Mouse (Mus musculus) CH12.LX (cell line): ENCODE data around the gene Gpr19. TPM values are rescaled to one million over a fixed set of nuclear protein-coding genes. Genes with fewer than 3 reads are reported as not detected.

ENCODE experiments used
- DNase-seq: peaks from one replicate; pipeline ENCODE4 v3.0.0-alpha.2; 2013; ENCODE audit errors: extremely low read depth
- H3K27ac ChIP-seq: 2 replicates; pipeline ENCODE4 v1.5.1; 2012; ENCODE audit warnings: low read depth, mild to moderate bottlenecking, control low read depth, moderate library complexity; ENCODE audit not compliant: insufficient read depth
- H3K27me3 ChIP-seq: replicated peaks from 2 replicates; pipeline ENCODE3; 2012; ENCODE audit warnings: inconsistent platforms
- H3K36me3 ChIP-seq, 2 experiments: replicated peaks in 1 of 2; 2 replicates each; pipeline versions ENCODE3 to v1.6.1; 2012; ENCODE audit warnings: inconsistent platforms in 1 of 2, low read length in 1 of 2, mild to moderate bottlenecking in 1 of 2, mixed read lengths in 1 of 2, moderate library complexity in 1 of 2; ENCODE audit not compliant: control insufficient read depth in 1 of 2, insufficient read depth in 1 of 2
- H3K4me1 ChIP-seq, 2 experiments: 2 replicates each; pipeline ENCODE4 v1.6.1; 2012; ENCODE audit warnings: inconsistent platforms in 1 of 2, moderate library complexity in 1 of 2; ENCODE audit not compliant: insufficient read depth in 2 of 2, control insufficient read depth in 1 of 2
- H3K4me2 ChIP-seq: 2 replicates; pipeline ENCODE4 v1.6.1; 2012; ENCODE audit warnings: low read depth, mild to moderate bottlenecking, control low read depth; ENCODE audit not compliant: poor library complexity, insufficient read depth, severe bottlenecking
- H3K4me3 ChIP-seq, 3 experiments: fragments of 150-350 bp in 1 of 3; sonication (generic) in 1 of 3; replicated peaks in 1 of 3; 2 replicates each; pipeline versions ENCODE3 to v1.5.1; 2011 to 2012; ENCODE audit warnings: low read depth in 2 of 3, low read length in 2 of 3, mild to moderate bottlenecking in 2 of 3, moderate library complexity in 2 of 3, control low read depth in 1 of 3, improper control_type of control experiment in 1 of 3, inconsistent platforms in 1 of 3, mixed read lengths in 1 of 3; ENCODE audit not compliant: poor library complexity in 1 of 3
- H3K79me2 ChIP-seq: replicated peaks from 2 replicates; pipeline ENCODE4 v1.6.1; 2012; ENCODE audit warnings: mild to moderate bottlenecking, moderate library complexity; ENCODE audit not compliant: control insufficient read depth, poor library complexity, insufficient read depth, severe bottlenecking; ENCODE audit errors: extremely low read depth
- H3K9ac ChIP-seq: 2 replicates; pipeline ENCODE4 v1.6.1; 2012; ENCODE audit warnings: low read depth, mild to moderate bottlenecking, control low read depth, moderate library complexity; ENCODE audit not compliant: insufficient read depth
- H3K9me3 ChIP-seq: replicated peaks from 2 replicates; pipeline ENCODE3; 2012; ENCODE audit warnings: low read length, inconsistent platforms, mixed read lengths
- BHLHE40 ChIP-seq: IDR thresholded peaks from 2 replicates; pipeline ENCODE4 v1.6.1; 2011; ENCODE audit warnings: mild to moderate bottlenecking, low read depth, low read length, improper control_type of control experiment
- CHD1 ChIP-seq: IDR thresholded peaks from 2 replicates; pipeline ENCODE4 v1.6.1; 2012; ENCODE audit warnings: low read depth, low read length, improper control_type of control experiment, inconsistent platforms
- E2F4 ChIP-seq: IDR thresholded peaks from 2 replicates; pipeline ENCODE4 v1.6.1; 2011; ENCODE audit warnings: low read depth, low read length, improper control_type of control experiment; ENCODE audit not compliant: insufficient replicate concordance
- EP300 ChIP-seq: IDR thresholded peaks from 2 replicates; pipeline ENCODE4 v1.6.1; 2011; ENCODE audit warnings: low read length, improper control_type of control experiment
- ETS1 ChIP-seq: conservative IDR thresholded peaks from 2 replicates; pipeline ENCODE4 v1.6.1; 2012; ENCODE audit warnings: low read depth, mild to moderate bottlenecking, inconsistent platforms, low read length, improper control_type of control experiment, moderate library complexity
- IRF4 ChIP-seq: IDR thresholded peaks from 2 replicates; pipeline ENCODE4 v1.6.1; 2014; ENCODE audit warnings: low read depth, mild to moderate bottlenecking, inconsistent platforms, low read length, improper control_type of control experiment
- JUN ChIP-seq: IDR thresholded peaks from 2 replicates; pipeline ENCODE4 v1.6.1; 2011; ENCODE audit warnings: low read depth, mild to moderate bottlenecking, low read length, improper control_type of control experiment, moderate library complexity; ENCODE audit not compliant: insufficient read depth
- JUND ChIP-seq: conservative IDR thresholded peaks from 2 replicates; pipeline ENCODE4 v1.6.1; 2011; ENCODE audit warnings: low read depth, low read length, improper control_type of control experiment
- KAT2A ChIP-seq: IDR thresholded peaks from 2 replicates; pipeline ENCODE4 v1.6.1; 2012; ENCODE audit warnings: low read length, improper control_type of control experiment, inconsistent platforms; ENCODE audit not compliant: insufficient replicate concordance
- MAZ ChIP-seq: IDR thresholded peaks from 2 replicates; pipeline ENCODE4 v1.6.1; 2012; ENCODE audit warnings: low read depth, mild to moderate bottlenecking, inconsistent platforms, low read length, improper control_type of control experiment, moderate library complexity
- MEF2A ChIP-seq: IDR thresholded peaks from 2 replicates; pipeline ENCODE4 v1.6.1; 2014; ENCODE audit warnings: low read depth, mild to moderate bottlenecking, inconsistent platforms, low read length, improper control_type of control experiment, borderline replicate concordance
- MYC ChIP-seq: IDR thresholded peaks from 2 replicates; pipeline ENCODE4 v1.6.1; 2011; ENCODE audit warnings: low read depth, mild to moderate bottlenecking, improper control_type of control experiment, low read length
- POLR2AphosphoS2 ChIP-seq: IDR thresholded peaks from 2 replicates; pipeline ENCODE4 v1.6.1; 2011; ENCODE audit warnings: low read depth, low read length, improper control_type of control experiment
- RAD21 ChIP-seq: IDR thresholded peaks from 2 replicates; pipeline ENCODE4 v1.6.1; 2011; ENCODE audit warnings: low read depth, mild to moderate bottlenecking, low read length, improper control_type of control experiment, moderate library complexity
- RCOR1 ChIP-seq: conservative IDR thresholded peaks from 2 replicates; pipeline ENCODE4 v1.6.1; 2012; ENCODE audit warnings: low read depth, mild to moderate bottlenecking, inconsistent platforms, low read length, improper control_type of control experiment
- SIN3A ChIP-seq: IDR thresholded peaks from 2 replicates; pipeline ENCODE4 v1.6.1; 2012; ENCODE audit warnings: low read length, improper control_type of control experiment, inconsistent platforms
- UBTF ChIP-seq: IDR thresholded peaks from 2 replicates; pipeline ENCODE4 v1.6.1; 2012; ENCODE audit warnings: low read depth, mild to moderate bottlenecking, inconsistent platforms, low read length, improper control_type of control experiment, moderate library complexity
- USF1 ChIP-seq: IDR thresholded peaks from 2 replicates; pipeline ENCODE4 v1.6.1; 2014; ENCODE audit warnings: low read depth, mild to moderate bottlenecking, inconsistent platforms, low read length, improper control_type of control experiment
- USF2 ChIP-seq: conservative IDR thresholded peaks from 2 replicates; pipeline ENCODE4 v1.6.1; 2011; ENCODE audit warnings: low read depth, low read length, improper control_type of control experiment
- ZC3H11A ChIP-seq: IDR thresholded peaks from 2 replicates; pipeline ENCODE4 v1.6.1; 2012; ENCODE audit warnings: low read depth, mild to moderate bottlenecking, inconsistent platforms, low read length, improper control_type of control experiment
- ZMIZ1 ChIP-seq: IDR thresholded peaks from 2 replicates; pipeline ENCODE4 v1.6.1; 2012; ENCODE audit warnings: low read depth, mild to moderate bottlenecking, inconsistent platforms, low read length, improper control_type of control experiment
- dilution Hi-C: fragments of 300-500 bp; cut with MboI; formaldehyde crosslinking; loops from 2 replicates; pipeline ENCODE4 v1.14.3; 2020; ENCODE audit warnings: low sequenced_read_pairs; ENCODE audit not compliant: extremely low pct_unique_long_range_greater_than_20kb, extremely low pct_ligation_motif_present
- in situ Hi-C: fragments of 300-500 bp; cut with MboI; formaldehyde crosslinking; loops from 3 replicates; pipeline ENCODE4 v1.14.3; 2019; ENCODE audit warnings: low sequenced_read_pairs, low pct_ligation_motif_present, low pct_unique_long_range_greater_than_20kb, mixed read lengths
- polyA plus RNA-seq: library from polyadenylated mRNA; unstranded; fragments of >175 nt; gene quantifications from 2 replicates; pipeline ENCODE4 v1.2.1, GENCODE M21; 2012; ENCODE audit warnings: low read depth; ENCODE audit not compliant: insufficient read length
- total RNA-seq, 2 experiments: library from RNA; depleted of rRNA; stranded (reverse); fragments of 300-350 nt in 1 of 2; fragments of >200 nt in 1 of 2; gene quantifications; 2 replicates each; pipeline ENCODE4 v1.2.3; 2012 to 2014

The Gpr19 gene
- total and polyA plus RNA-seq, 3 experiments: 4.8 to 7.5 (median 5.2) TPM

GRCm38 (mm10) chr6:134880046-134880445, 18.3 kb downstream of the Gpr19 start:
- H3K27me3 ChIP-seq: no peaks in the 10 kb centered on the region
- H3K9me3 ChIP-seq: no peaks in the 10 kb centered on the region
- no peak overlapping the region for H3K4me2 ChIP-seq
- TF ChIP-seq MEF2A (no peak), UBTF (no peak), EP300 (no peak), ZMIZ1 (no peak), KAT2A (no peak), JUND (no peak), SIN3A (no peak)
- TF ChIP-seq, all 38 proteins: peak for 0
- Histone ChIP-seq H3K27ac (no peak overlapping the region), H3K9ac (no peak overlapping the region), H3K4me3 (no peak overlapping the region), H3K36me3 (peaks cover 6 to 16% of the 10 kb centered on the region in 2 experiments), H3K4me1 (no peaks in the 10 kb centered on the region), H3K79me2 (no peaks in the 10 kb centered on the region)
- in situ Hi-C loops: no loop called here
- DNase-seq: no peak
- dilution Hi-C loops: no loop called here

- TF ChIP-seq MYC (no peak), USF2 (no peak), UBTF (no peak), POLR2AphosphoS2 (no peak), JUN (no peak), RAD21 (no peak), CHD1 (no peak)
- peaks cover 6 to 16% of the 10 kb centered on the region in 2 experiments for H3K36me3 ChIP-seq
- dilution Hi-C loops: no loop called here
- H3K4me3 ChIP-seq: no peak overlapping the region
- no peaks in the 10 kb centered on the region for H3K27me3 ChIP-seq
- no peak overlapping the region for H3K9ac ChIP-seq
- H3K9me3 ChIP-seq: no peaks in the 10 kb centered on the region
- in situ Hi-C loops: no loop called here
- H3K4me1 ChIP-seq: no peaks in the 10 kb centered on the region
- no peak for DNase-seq
- no peak overlapping the region for H3K27ac ChIP-seq
- no peaks in the 10 kb centered on the region for H3K79me2 ChIP-seq
- no peak overlapping the region for H3K4me2 ChIP-seq
Measured at GRCm38 (mm10) chr6:134879556-134879955, 18.8 kb downstream of the Gpr19 start.

- Histone ChIP-seq H3K4me1 (no peaks in the 10 kb centered on the region), H3K4me3 (no peak overlapping the region), H3K4me2 (no peak overlapping the region), H3K36me3 (peaks cover 6 to 19% of the 10 kb centered on the region in 2 experiments), H3K27ac (no peak overlapping the region), H3K9ac (no peak overlapping the region), H3K27me3 (no peaks in the 10 kb centered on the region), H3K9me3 (no peaks in the 10 kb centered on the region), H3K79me2 (no peaks in the 10 kb centered on the region)
- TF ChIP-seq E2F4 (no peak), MEF2A (no peak), ETS1 (no peak), BHLHE40 (no peak), RCOR1 (no peak), UBTF (no peak), USF1 (no peak), SIN3A (no peak), IRF4 (no peak), MAZ (no peak), ZC3H11A (no peak)
- dilution Hi-C loops: no loop called here
- no peak for DNase-seq
- in situ Hi-C loops: no loop called here
Measured at GRCm38 (mm10) chr6:134877892-134878291, 20.5 kb downstream of the Gpr19 start.
